Comparison of ENCODE assay signal across 21 mouse cellular contexts in genomic region chr8:48622517-48623153, GRCm38 (mm10).
DNase-seq lines count a peak whose midpoint lies in the region; ATAC-seq and TF ChIP-seq lines count a peak whose summit lies in the region.
"Had no signal": no experiment of that assay in that cellular context is flagged by ENCODE, and none has a peak within 500 bp of the region (broad histone marks: within the 10 kb centered on the region; RNA-seq: fewer than 3 reads in every experiment).

No protein-coding gene starts in this region.

- peaks cover 10% of the 10 kb centered on the region for H3K4me1 ChIP-seq in neural tube, embryonic 13.5 days (replicated peaks)
- H3K4me1 ChIP-seq in neural tube, embryonic 14.5 days (ENCODE audit: control insufficient read depth, insufficient read depth, low read length), result no peaks in the 10 kb centered on the region
- H3K4me1 ChIP-seq in neural tube, embryonic 15.5 days, result no peaks in the 10 kb centered on the region

- peak; percentile 74 for ATAC-seq in neural tube, embryonic 13.5 days (ENCODE audit: low read depth)
- ATAC-seq in neural tube, embryonic 14.5 days (ENCODE audit: low read depth), result peak; percentile 65; the same call in 1 of the 2 replicates
- ATAC-seq in neural tube, embryonic 15.5 days (ENCODE audit: low FRiP score), result peak; percentile 50
- ATAC-seq: activated CD4-positive, CD25-positive, alpha-beta regulatory T cell, adult 4 months; CD4-positive, CD25-positive, alpha-beta regulatory T cell, adult 4 months; Patski had no signal

- H3K27me3 ChIP-seq in neural tube, embryonic 13.5 days, result no peaks in the 10 kb centered on the region
- no peaks in the 10 kb centered on the region for H3K27me3 ChIP-seq in neural tube, embryonic 14.5 days (ENCODE audit: control insufficient read depth, insufficient read depth, low read length)
- no peaks in the 10 kb centered on the region for H3K27me3 ChIP-seq in neural tube, embryonic 15.5 days (replicated peaks)
- H3K27me3 ChIP-seq: CH12.LX, Patski had no signal

- no peak overlapping the region for H3K4me2 ChIP-seq in neural tube, embryonic 13.5 days
- no peak overlapping the region for H3K4me2 ChIP-seq in neural tube, embryonic 14.5 days (ENCODE audit: low read depth, low read length)
- no peak overlapping the region for H3K4me2 ChIP-seq in neural tube, embryonic 15.5 days

- intact Hi-C loops in left cerebral cortex, postnatal 25 days (cut with DNase I), result no loop called here
- intact Hi-C loops in left cerebral cortex, adult 2 months (cut with DNase I), result no loop called here

- H3K27ac ChIP-seq in neural tube, embryonic 13.5 days (replicated peaks), result 0 out of 2 replicates have a peak overlapping the region, but pooled peaks have one; percentile 25
- H3K27ac ChIP-seq in neural tube, embryonic 14.5 days (ENCODE audit: low read depth, low read length), result no peak overlapping the region
- H3K27ac ChIP-seq in neural tube, embryonic 15.5 days (replicated peaks), result no peak overlapping the region
- no peak overlapping the region for H3K27ac ChIP-seq in left cerebral cortex, adult 2 months

- DNase-seq in neural tube, embryonic 10.5 days (ENCODE audit: extremely low spot score, low spot score), result no peak
- no peak for DNase-seq in left cerebral cortex, postnatal 25 days (ENCODE audit: low spot score in 2 of 2)
- DNase-seq in left cerebral cortex, adult 2 months (ENCODE audit: extremely low spot score in 1 of 2, low spot score in 2 of 2), result no peak
- DNase-seq: adrenal gland, adult 2 months; adrenal gland, adult 8-10 months; adrenal gland, postnatal 10 days; adrenal gland, postnatal 14 days; adrenal gland, postnatal 25 days; adrenal gland, postnatal 36 days; B cell, adult 2 months; cerebellum, adult 11 months; cerebellum, adult 11-12 months; cerebellum, adult 18-20 months had no signal

- H3K9ac ChIP-seq in neural tube, embryonic 13.5 days, result no peak overlapping the region
- H3K9ac ChIP-seq in neural tube, embryonic 14.5 days (replicated peaks; ENCODE audit: low read depth, low read length), result no peak overlapping the region
- no peak overlapping the region for H3K9ac ChIP-seq in neural tube, embryonic 15.5 days (replicated peaks)

- 55% methylated on average over 11 of the region's 11 CpGs for WGBS in neural tube, embryonic 13.5 days
- WGBS in neural tube, embryonic 14.5 days, result 63% methylated on average over 11 of the region's 11 CpGs
- WGBS in neural tube, embryonic 15.5 days, result 57% methylated on average over 11 of the region's 11 CpGs

- H3K36me3 ChIP-seq in neural tube, embryonic 13.5 days, result no peaks in the 10 kb centered on the region
- no peaks in the 10 kb centered on the region for H3K36me3 ChIP-seq in neural tube, embryonic 14.5 days (ENCODE audit: control insufficient read depth, insufficient read depth, low read length)
- H3K36me3 ChIP-seq in neural tube, embryonic 15.5 days, result no peaks in the 10 kb centered on the region
- H3K36me3 ChIP-seq: G1E had no signal

- H3K9me3 ChIP-seq in neural tube, embryonic 13.5 days, result no peaks in the 10 kb centered on the region
- no peaks in the 10 kb centered on the region for H3K9me3 ChIP-seq in neural tube, embryonic 14.5 days (ENCODE audit: control insufficient read depth, low read length)
- no peaks in the 10 kb centered on the region for H3K9me3 ChIP-seq in neural tube, embryonic 15.5 days (replicated peaks)

- TF ChIP-seq CTCF in left cerebral cortex, adult 2 months (IDR thresholded peaks at IDR 0.05), result no peak

- no peak overlapping the region for H3K4me3 ChIP-seq in neural tube, embryonic 13.5 days
- H3K4me3 ChIP-seq in neural tube, embryonic 14.5 days (ENCODE audit: low read depth, low read length), result no peak overlapping the region
- no peak overlapping the region for H3K4me3 ChIP-seq in neural tube, embryonic 15.5 days (replicated peaks)
- H3K4me3 ChIP-seq in left cerebral cortex, adult 2 months, result no peak overlapping the region
